Mouse (Mus musculus) left cerebral cortex, postnatal 14 days (tissue): ENCODE results near the gene Vmn1r211. TPM values are rescaled to one million over a fixed set of nuclear protein-coding genes. Genes with fewer than 3 reads are reported as not detected.
"Not testable (repeated sequence)": the region's sequence is repeated elsewhere in the genome, so short reads cannot be mapped to it uniquely, and the experiment has no call there.

Source experiments
- DNase-seq, 2 experiments: peaks; one replicate each; pipeline ENCODE4 v3.0.0; 2021 to 2022; ENCODE audit warnings: low spot score in 2 of 2, mixed read lengths in 1 of 2
- intact Hi-C: fragments of 180-260 bp; cut with DNase I; formaldehyde crosslinking; loops from one replicate; pipeline ENCODE4 v1.15.1; 2025
- long read RNA-seq, 2 experiments: library from polyadenylated mRNA; stranded (forward); transcript quantifications; one replicate each; pipeline ENCODE4 v2.0.0; 2021
- total RNA-seq, 2 experiments: library from RNA; stranded (reverse); gene quantifications; 2 replicates each; pipeline ENCODE4 v1.2.3; 2021

Gene Vmn1r211
- total RNA-seq: not detected
- long read RNA-seq, experiment 1: 0 reads
- long read RNA-seq, experiment 2: 0 reads

DNA sequence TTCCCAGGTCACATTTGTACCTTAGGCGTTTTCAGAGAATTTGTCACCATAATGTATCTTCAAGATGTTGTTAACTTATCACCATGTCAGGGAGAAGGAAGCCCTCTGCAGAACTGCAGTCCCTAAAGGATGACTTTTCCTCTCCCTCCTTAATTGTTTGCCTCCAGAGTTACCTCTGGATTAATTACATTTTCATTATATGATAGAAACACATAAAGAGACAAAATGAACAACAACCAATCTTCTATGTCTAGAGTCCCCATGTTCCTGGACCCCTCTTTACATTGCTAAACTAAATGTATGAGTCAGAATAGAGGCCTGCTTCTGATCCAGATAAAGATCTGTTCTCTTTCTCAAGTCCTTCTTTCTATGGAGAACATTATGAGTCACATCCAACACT is at the start of gene Vmn1r211:
Vmn1r211 (minus strand) TSS at position 101 of the 400 bp plus-strand sequence.
- DNase-seq: no peak
- intact Hi-C loops: no loop called here

DNA sequence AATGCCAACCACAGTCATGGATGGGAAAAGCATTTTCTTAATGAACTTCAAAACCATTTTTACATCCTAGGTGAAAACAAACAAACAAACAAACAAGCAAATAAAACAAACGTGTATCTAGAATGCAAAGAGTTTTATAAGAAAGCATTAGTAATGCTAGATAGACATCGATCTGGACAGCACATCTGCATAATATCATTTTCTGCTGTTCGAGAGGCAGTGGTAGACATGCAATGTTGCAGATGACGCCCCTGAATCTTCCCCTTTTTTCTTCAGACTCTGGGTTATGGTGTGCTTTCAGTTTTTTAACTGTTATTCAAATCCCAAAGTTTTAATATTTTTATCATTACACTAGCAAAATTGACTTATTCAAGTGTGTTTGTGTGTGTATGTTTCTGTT is 26.7 kb upstream of the Vmn1r211 start, which contains the start of gene Vmn1r212:
Vmn1r212 (minus strand) TSS at position 101 of the 400 bp plus-strand sequence.
- intact Hi-C loops: no loop called here
- DNase-seq: no peak

DNA sequence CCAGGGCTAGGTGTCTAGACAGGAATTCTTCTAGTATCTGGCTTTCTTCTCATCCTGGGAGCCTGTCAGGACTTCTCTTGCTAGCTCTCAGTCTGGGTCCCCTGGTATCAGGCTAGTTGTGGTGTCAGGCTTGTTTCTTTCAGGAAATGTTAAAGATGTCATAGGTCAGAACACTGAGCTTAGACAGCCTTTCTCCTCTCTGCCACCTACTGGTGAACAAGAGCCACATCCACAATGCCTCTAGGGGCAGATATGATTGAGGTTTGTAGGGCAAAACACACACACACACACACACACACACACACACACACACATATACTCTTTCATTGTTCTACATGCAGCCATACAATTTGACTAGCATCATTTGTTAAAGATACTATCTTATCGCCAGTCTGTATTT is 21.9 kb upstream of the Vmn1r211 start:
- intact Hi-C loops: no loop called here

DNA sequence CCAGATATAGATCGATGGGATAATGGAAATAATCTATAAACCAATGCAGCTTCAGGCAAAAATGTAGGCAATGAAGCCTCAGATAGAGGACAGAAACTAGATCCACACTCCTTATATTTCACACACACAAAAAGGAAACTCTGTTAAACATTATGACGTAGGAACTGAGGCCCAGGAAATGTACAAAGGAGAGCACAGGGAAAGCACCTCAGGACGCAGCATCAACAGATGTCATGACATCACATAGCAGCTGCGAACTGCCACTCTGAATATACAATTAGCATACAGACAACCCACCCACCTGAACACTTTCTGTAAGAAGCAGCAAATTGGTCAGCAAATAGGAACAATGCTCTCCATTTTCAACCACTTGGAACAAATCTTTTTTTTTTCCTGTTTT is 2.6 kb downstream of the Vmn1r211 start:
- no peak for DNase-seq
- intact Hi-C loops: no loop called here

More for the DNA sequence above, 21.9 kb upstream of the Vmn1r211 start:
- no peak for DNase-seq

DNA sequence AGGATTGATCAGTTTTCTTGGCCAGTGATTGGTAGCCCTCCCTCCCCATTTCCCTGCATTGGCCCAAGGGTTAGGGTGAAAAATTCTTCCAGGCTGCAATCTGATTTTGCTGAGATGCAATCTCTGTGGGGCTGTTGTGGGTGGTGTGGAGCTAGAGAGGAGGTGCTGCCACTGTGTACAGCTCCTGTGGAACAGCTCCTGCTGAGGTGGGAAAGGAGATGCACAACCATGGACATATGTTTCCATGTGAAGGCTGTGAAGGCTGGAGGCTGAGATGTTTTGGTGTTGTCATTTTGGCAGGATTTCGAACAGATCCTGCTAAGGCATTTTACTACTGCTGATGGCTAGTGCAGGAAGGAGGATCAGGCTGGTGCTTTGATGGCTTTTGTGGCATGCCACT is 10.6 kb downstream of the Vmn1r211 start:
- no peak for DNase-seq

DNA sequence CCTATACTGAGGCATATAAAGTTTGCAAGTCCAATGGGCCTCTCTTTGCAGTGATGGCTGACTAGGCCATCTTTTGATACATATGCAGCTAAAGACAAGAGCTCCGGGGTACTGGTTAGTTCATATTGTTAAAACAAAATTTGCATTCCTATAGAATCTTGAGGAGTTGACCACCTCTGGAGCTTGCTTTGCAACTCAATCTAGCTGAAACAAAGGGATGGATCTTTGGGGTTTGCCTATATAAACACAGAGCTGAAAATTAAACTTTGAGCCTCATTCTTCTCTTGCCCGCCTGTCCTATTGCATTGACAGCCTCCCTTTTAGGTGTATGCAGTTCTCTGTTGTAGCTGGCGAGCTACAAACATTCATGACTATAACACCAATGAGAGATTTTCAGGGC is 13.1 kb downstream of the Vmn1r211 start:
- DNase-seq, intact Hi-C loops: not testable (repeated sequence)

More for the DNA sequence above, 10.6 kb downstream of the Vmn1r211 start:
- intact Hi-C loops: no loop called here

DNA sequence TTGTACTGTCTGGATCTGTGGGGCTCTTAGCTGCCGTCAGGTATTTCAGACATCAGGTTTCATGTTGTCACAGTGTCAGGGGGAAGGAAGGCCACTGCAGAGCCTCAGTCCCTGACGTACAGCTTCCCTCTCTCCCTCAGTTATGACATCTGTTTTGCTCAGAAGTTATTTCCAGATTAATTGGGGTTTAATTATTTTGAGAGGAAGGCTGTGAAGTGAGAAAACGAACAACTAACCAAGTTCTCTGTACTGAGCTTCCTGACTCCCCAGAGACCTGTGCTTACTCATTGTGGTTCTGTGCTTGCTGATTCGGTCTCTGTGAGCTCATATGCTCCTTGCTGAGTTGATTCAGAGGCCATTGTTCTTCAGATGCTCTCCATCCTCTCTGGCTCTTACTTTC is 26.1 kb downstream of the Vmn1r211 start, which contains the start of gene Vmn1r210:
Vmn1r210 (minus strand) TSS at position 101 of the 400 bp plus-strand sequence.
- no peak for DNase-seq
- intact Hi-C loops: no loop called here

DNA sequence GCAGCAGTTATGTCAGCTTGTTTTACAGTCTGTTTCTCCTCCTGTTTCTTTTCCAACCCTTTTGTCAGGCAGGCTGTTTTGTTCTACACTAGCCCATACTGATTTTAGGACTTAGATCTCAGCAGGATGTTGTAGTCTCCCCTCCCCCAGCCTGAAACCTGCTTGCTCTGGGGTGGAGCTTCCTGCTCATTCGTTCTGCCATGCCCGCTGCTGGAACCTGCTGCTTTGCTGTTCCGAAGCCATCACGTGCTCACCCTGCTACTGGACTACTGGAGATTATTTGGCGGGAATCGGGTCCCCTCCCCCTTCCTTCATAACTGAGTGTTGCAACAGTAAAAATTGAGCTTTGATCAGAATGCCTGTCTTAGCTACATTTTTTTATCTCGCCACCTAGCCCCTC is 28.0 kb downstream of the Vmn1r211 start:
- intact Hi-C loops: not testable (repeated sequence)

DNA sequence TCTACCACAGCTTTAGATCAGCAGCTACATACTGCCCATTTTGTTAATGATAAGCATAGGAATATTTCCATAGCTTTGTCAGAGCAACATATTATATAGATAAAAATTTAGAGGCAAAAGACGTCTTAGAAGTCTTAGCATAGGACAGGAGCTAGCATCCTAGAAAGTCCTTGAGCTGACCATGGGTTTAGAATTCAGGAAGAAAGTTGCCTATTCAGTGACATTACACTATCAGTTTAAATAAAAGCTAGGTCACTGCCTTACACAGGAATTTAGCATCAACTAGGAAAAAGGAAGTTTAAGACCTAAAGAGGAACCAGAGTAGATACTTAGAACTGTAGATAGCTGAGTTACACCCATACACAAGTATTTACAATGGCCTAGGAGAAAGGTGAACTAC is 35.8 kb downstream of the Vmn1r211 start:
- DNase-seq, intact Hi-C loops: not testable (repeated sequence)

More for the DNA sequence above, 28.0 kb downstream of the Vmn1r211 start:
- DNase-seq: not testable (repeated sequence)

DNA sequence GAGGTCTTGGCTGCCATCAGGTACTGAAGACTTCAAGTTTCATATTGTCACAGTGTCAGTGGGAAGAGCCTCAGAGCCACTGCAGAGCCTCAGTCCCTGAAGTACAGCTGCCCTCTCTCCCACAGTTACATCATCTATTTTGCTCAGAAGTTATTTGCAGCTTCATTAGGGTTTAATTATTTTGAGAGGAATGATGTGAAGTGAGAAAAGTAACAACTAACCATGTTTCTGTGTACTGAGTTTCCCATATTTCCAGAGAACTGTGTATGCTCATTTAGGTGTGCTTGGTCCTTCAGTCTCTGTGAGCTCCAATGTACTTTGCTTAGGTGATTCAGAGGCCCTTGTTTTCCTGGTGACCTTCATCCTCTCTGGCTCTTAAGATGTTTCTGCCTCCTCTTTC is 47.8 kb downstream of the Vmn1r211 start, which contains the start of gene Vmn1r209:
Vmn1r209 (minus strand) TSS at position 101 of the 400 bp plus-strand sequence.
- intact Hi-C loops, DNase-seq: not testable (repeated sequence)

Other genes with a start within 250 kb of the Vmn1r211 start
- gene Vmn1r206, start 233.3 kb downstream of the Vmn1r211 start, total RNA-seq: not detected
- under 1 TPM; 0.11 to 0.15 TPM for gene Vmn1r207-ps, start 127.9 kb downstream of the Vmn1r211 start, total RNA-seq
- gene Vmn1r208, start 80.2 kb downstream of the Vmn1r211 start, total RNA-seq: not detected
- gene Vmn1r209, start 47.9 kb downstream of the Vmn1r211 start, total RNA-seq: under 1 TPM in 1 of 2 experiments, not detected in 1; 0.04 TPM
- not detected for gene Vmn1r210, start 26.2 kb downstream of the Vmn1r211 start, total RNA-seq
- gene Vmn1r212, start 26.6 kb upstream of the Vmn1r211 start, total RNA-seq: not detected
- gene Vmn1r213, start 150.1 kb upstream of the Vmn1r211 start, total RNA-seq: not detected
- gene Vmn1r214, start 172.9 kb upstream of the Vmn1r211 start, total RNA-seq: not detected
- gene Vmn1r215, start 210.5 kb upstream of the Vmn1r211 start, total RNA-seq: not detected